Mouse (Mus musculus): ENCODE measurements around the gene Hacd2. TPM values are rescaled to one million over a fixed set of nuclear protein-coding genes. Genes with fewer than 3 reads are reported as not detected.

The Hacd2 gene
- total and polyA plus RNA-seq, 3 experiments, result 30.1 to 135 (median 50.3) TPM

DNA sequence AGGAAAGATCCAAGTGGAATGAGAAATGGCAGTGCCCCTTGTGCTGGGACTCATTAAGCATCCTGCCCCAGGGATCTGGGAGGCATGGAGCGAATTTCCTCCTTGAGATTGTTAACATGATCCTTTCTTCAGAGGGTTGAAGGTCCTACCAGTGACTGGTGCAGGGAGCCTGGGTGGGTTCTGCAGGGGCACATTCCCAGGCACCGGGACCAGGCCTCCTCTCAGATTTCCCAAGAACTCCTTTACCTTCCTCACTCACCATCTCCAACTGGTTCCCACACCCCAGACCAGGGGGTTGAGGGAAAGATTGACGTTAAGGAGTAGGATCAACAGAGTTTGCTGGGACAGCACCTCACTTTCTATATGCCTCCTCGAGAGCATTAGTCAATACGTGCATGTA, 105.0 kb downstream of the Hacd2 start:
- no peak overlapping the region for H3K4me3 ChIP-seq (replicated peaks in 1 of 3; ENCODE audit: low read depth in 2 of 3, low read length in 2 of 3, poor library complexity in 1 of 3)
- no peaks in the 10 kb centered on the region for H3K79me2 ChIP-seq (replicated peaks; ENCODE audit: control insufficient read depth, extremely low read depth, insufficient read depth, poor library complexity, severe bottlenecking)
- TF ChIP-seq MYC (IDR thresholded peaks at IDR 0.05; ENCODE audit: low read depth, low read length), result no peak
- no peak for TF ChIP-seq CHD2 (IDR thresholded peaks at IDR 0.05; ENCODE audit: low read length)
- no peak for TF ChIP-seq GABPA (IDR thresholded peaks at IDR 0.05; ENCODE audit: insufficient replicate concordance, low read depth, low read length)
- TF ChIP-seq ZKSCAN1 (IDR thresholded peaks at IDR 0.05; ENCODE audit: borderline replicate concordance, low read depth, low read length), result no peak
- TF ChIP-seq HCFC1 (IDR thresholded peaks at IDR 0.05; ENCODE audit: low read depth, low read length), result no peak
- TF ChIP-seq USF2 (conservative IDR thresholded peaks at IDR 0.05; ENCODE audit: low read depth, low read length), result no peak
- no peak for TF ChIP-seq EP300 (IDR thresholded peaks at IDR 0.05; ENCODE audit: low read length)
- no peak for TF ChIP-seq UBTF (IDR thresholded peaks at IDR 0.05; ENCODE audit: low read depth, low read length)
- no peak for TF ChIP-seq ETS1 (conservative IDR thresholded peaks at IDR 0.05; ENCODE audit: low read depth, low read length)
- TF ChIP-seq KAT2A (IDR thresholded peaks at IDR 0.05; ENCODE audit: insufficient replicate concordance, low read length), result no peak
- no peak for TF ChIP-seq PAX5 (IDR thresholded peaks at IDR 0.05; ENCODE audit: low read length)
- TF ChIP-seq RCOR1 (conservative IDR thresholded peaks at IDR 0.05; ENCODE audit: low read depth, low read length), result no peak
- no peak for TF ChIP-seq SIN3A (IDR thresholded peaks at IDR 0.05; ENCODE audit: low read length)
- TF ChIP-seq NRF1 (IDR thresholded peaks at IDR 0.05; ENCODE audit: low read depth, low read length), result no peak
- H3K4me1 ChIP-seq (ENCODE audit: control insufficient read depth in 1 of 2, insufficient read depth in 2 of 2), result peaks cover 0 to 6% of the 10 kb centered on the region in 2 experiments; a peak in 1 of 4 replicates
- H3K36me3 ChIP-seq (replicated peaks in 1 of 2; ENCODE audit: control insufficient read depth in 1 of 2, insufficient read depth in 1 of 2, low read length in 1 of 2), result no peaks in the 10 kb centered on the region
- H3K9ac ChIP-seq (ENCODE audit: insufficient read depth, low read depth), result no peak overlapping the region
- H3K27me3 ChIP-seq (replicated peaks), result peaks cover 22% of the 10 kb centered on the region
- H3K27ac ChIP-seq (ENCODE audit: insufficient read depth, low read depth), result no peak overlapping the region
- H3K4me2 ChIP-seq (ENCODE audit: insufficient read depth, low read depth, poor library complexity, severe bottlenecking), result no peak overlapping the region
- DNase-seq (ENCODE audit: extremely low read depth), result no peak
- in situ Hi-C loops (cut with MboI; ENCODE audit: low pct_ligation_motif_present, low pct_unique_long_range_greater_than_20kb, low sequenced_read_pairs) (no loop called here), dilution Hi-C loops (cut with MboI; ENCODE audit: extremely low pct_ligation_motif_present, extremely low pct_unique_long_range_greater_than_20kb, low sequenced_read_pairs) (no loop called here)
- no peaks in the 10 kb centered on the region for H3K9me3 ChIP-seq (replicated peaks; ENCODE audit: low read length)

DNA sequence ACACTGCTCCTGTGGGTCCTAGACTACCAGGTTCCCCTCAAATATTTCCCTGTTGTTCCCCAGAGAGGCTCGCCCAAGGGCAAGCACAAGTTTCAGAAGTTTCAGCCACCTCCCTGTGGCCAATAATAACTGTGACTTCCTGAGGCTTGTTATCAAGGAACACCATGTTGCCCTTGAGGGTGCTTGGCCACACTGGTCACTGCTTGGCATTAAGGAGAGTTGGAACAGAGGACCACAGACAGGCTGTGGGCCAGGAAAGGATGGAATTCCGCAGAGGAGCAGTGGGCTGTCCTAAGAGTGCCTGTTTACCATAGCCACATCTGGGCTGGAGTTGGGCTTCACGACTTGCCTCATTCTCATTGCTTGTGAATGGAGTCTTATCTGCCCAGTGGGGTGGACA, 107.9 kb downstream of the Hacd2 start:
- no peak for DNase-seq (ENCODE audit: extremely low read depth)
- Histone ChIP-seq H3K27me3 (replicated peaks) (peaks cover 23% of the 10 kb centered on the region), H3K79me2 (replicated peaks; ENCODE audit: control insufficient read depth, extremely low read depth, insufficient read depth, poor library complexity, severe bottlenecking) (no peaks in the 10 kb centered on the region), H3K36me3 (replicated peaks in 1 of 2; ENCODE audit: control insufficient read depth in 1 of 2, insufficient read depth in 1 of 2, low read length in 1 of 2) (no peaks in the 10 kb centered on the region), H3K9me3 (replicated peaks; ENCODE audit: low read length) (no peaks in the 10 kb centered on the region), H3K4me1 (ENCODE audit: control insufficient read depth in 1 of 2, insufficient read depth in 2 of 2) (peaks cover 0 to 6% of the 10 kb centered on the region in 2 experiments; a peak in 1 of 4 replicates), H3K4me3 (replicated peaks in 1 of 3; ENCODE audit: low read depth in 2 of 3, low read length in 2 of 3, poor library complexity in 1 of 3) (no peak overlapping the region), H3K9ac (ENCODE audit: insufficient read depth, low read depth) (no peak overlapping the region), H3K4me2 (ENCODE audit: insufficient read depth, low read depth, poor library complexity, severe bottlenecking) (no peak overlapping the region), H3K27ac (ENCODE audit: insufficient read depth, low read depth) (no peak overlapping the region)
- TF ChIP-seq MXI1 (IDR thresholded peaks at IDR 0.05; ENCODE audit: low read depth, low read length) (no peak), HCFC1 (IDR thresholded peaks at IDR 0.05; ENCODE audit: low read depth, low read length) (no peak), SMC3 (IDR thresholded peaks at IDR 0.05; ENCODE audit: low read depth, low read length) (no peak)
- dilution Hi-C loops (cut with MboI; ENCODE audit: extremely low pct_ligation_motif_present, extremely low pct_unique_long_range_greater_than_20kb, low sequenced_read_pairs) (no loop called here), in situ Hi-C loops (cut with MboI; ENCODE audit: low pct_ligation_motif_present, low pct_unique_long_range_greater_than_20kb, low sequenced_read_pairs) (no loop called here)

Measured in CH12.LX (cell line).